Mouse (Mus musculus): ENCODE data around the gene Gm45062. TPM values are rescaled to one million over a fixed set of nuclear protein-coding genes. Genes with fewer than 3 reads are reported as not detected.

Gene Gm45062
- polyA plus RNA-seq, 1 experiment from 2014 or later: 1.4 TPM

GRCm38 (mm10) chr6:8430610-8431234 is 171.5 kb downstream of the Gm45062 start:
- Histone ChIP-seq H3K9me3 (replicated peaks) (no peaks in the 10 kb centered on the region), H3K4me1 (no peaks in the 10 kb centered on the region), H3K27me3 (replicated peaks) (no peaks in the 10 kb centered on the region), H3K9ac (no peak overlapping the region), H3K4me2 (no peak overlapping the region), H3K36me3 (no peaks in the 10 kb centered on the region), H3K4me3 (no peak overlapping the region), H3K27ac (no peak overlapping the region)
- no peak for ATAC-seq
- WGBS (ENCODE audit: insufficient replicate concordance): 77% methylated on average over 9 of the region's 9 CpGs

- Histone ChIP-seq H3K4me1 (no peaks in the 10 kb centered on the region), H3K27me3 (replicated peaks) (no peaks in the 10 kb centered on the region), H3K9ac (no peak overlapping the region), H3K4me2 (no peak overlapping the region), H3K4me3 (no peak overlapping the region), H3K36me3 (no peaks in the 10 kb centered on the region), H3K27ac (no peak overlapping the region), H3K9me3 (replicated peaks) (no peaks in the 10 kb centered on the region)
- WGBS (ENCODE audit: insufficient replicate concordance): 82% methylated on average over 9 of the region's 9 CpGs
- ATAC-seq: no peak
These were observed 173.9 kb downstream of the Gm45062 start for GRCm38 (mm10) chr6:8433179-8433578.

GRCm38 (mm10) chr6:8437937-8438336 is 178.7 kb downstream of the Gm45062 start:
- Histone ChIP-seq H3K4me1 (no peaks in the 10 kb centered on the region), H3K4me2 (no peak overlapping the region), H3K27ac (no peak overlapping the region), H3K9me3 (replicated peaks) (no peaks in the 10 kb centered on the region), H3K4me3 (no peak overlapping the region), H3K36me3 (no peaks in the 10 kb centered on the region), H3K9ac (no peak overlapping the region), H3K27me3 (replicated peaks) (no peaks in the 10 kb centered on the region)
- no peak for ATAC-seq
- 68% methylated on average over 3 of the region's 3 CpGs for WGBS (ENCODE audit: insufficient replicate concordance)

- no peak overlapping the region for H3K9ac ChIP-seq
- ATAC-seq: no peak
- no peak overlapping the region for H3K4me2 ChIP-seq
- 75% methylated on average over 3 of the region's 3 CpGs for WGBS (ENCODE audit: insufficient replicate concordance)
- H3K27ac ChIP-seq: no peak overlapping the region
- no peaks in the 10 kb centered on the region for H3K9me3 ChIP-seq (replicated peaks)
- H3K4me1 ChIP-seq: no peaks in the 10 kb centered on the region
- H3K4me3 ChIP-seq: no peak overlapping the region
- no peaks in the 10 kb centered on the region for H3K36me3 ChIP-seq
- H3K27me3 ChIP-seq (replicated peaks): no peaks in the 10 kb centered on the region
These were observed 182.6 kb downstream of the Gm45062 start for GRCm38 (mm10) chr6:8441814-8442213.

GRCm38 (mm10) chr6:8446786-8447185 is 187.5 kb downstream of the Gm45062 start:
- 75% methylated on average over 5 of the region's 5 CpGs for WGBS (ENCODE audit: insufficient replicate concordance)
- no peak overlapping the region for H3K4me2 ChIP-seq
- no peak overlapping the region for H3K4me3 ChIP-seq
- no peak overlapping the region for H3K9ac ChIP-seq
- no peaks in the 10 kb centered on the region for H3K27me3 ChIP-seq (replicated peaks)
- H3K27ac ChIP-seq: no peak overlapping the region
- H3K9me3 ChIP-seq (replicated peaks): no peaks in the 10 kb centered on the region
- no peaks in the 10 kb centered on the region for H3K36me3 ChIP-seq
- ATAC-seq: no peak
- no peaks in the 10 kb centered on the region for H3K4me1 ChIP-seq

GRCm38 (mm10) chr6:8455599-8455998 is 196.3 kb downstream of the Gm45062 start:
- Histone ChIP-seq H3K9me3 (replicated peaks) (no peaks in the 10 kb centered on the region), H3K4me2 (no peak overlapping the region), H3K27me3 (replicated peaks) (no peaks in the 10 kb centered on the region), H3K9ac (no peak overlapping the region), H3K4me3 (no peak overlapping the region), H3K4me1 (no peaks in the 10 kb centered on the region), H3K27ac (no peak overlapping the region), H3K36me3 (no peaks in the 10 kb centered on the region)
- ATAC-seq: no peak
- WGBS (ENCODE audit: insufficient replicate concordance): 76% methylated on average over 5 of the region's 5 CpGs

- 88% methylated on average over 4 of the region's 4 CpGs for WGBS (ENCODE audit: insufficient replicate concordance)
These were observed 199.3 kb downstream of the Gm45062 start for GRCm38 (mm10) chr6:8458596-8458995.

GRCm38 (mm10) chr6:8462447-8462846 is 203.2 kb downstream of the Gm45062 start:
- no peaks in the 10 kb centered on the region for H3K27me3 ChIP-seq (replicated peaks)
- H3K9ac ChIP-seq: no peak overlapping the region
- ATAC-seq: no peak
- H3K36me3 ChIP-seq: no peaks in the 10 kb centered on the region
- no peak overlapping the region for H3K4me3 ChIP-seq
- no peaks in the 10 kb centered on the region for H3K9me3 ChIP-seq (replicated peaks)
- no peak overlapping the region for H3K4me2 ChIP-seq
- WGBS (ENCODE audit: insufficient replicate concordance): 79% methylated on average over 2 of the region's 2 CpGs
- H3K4me1 ChIP-seq: no peaks in the 10 kb centered on the region
- H3K27ac ChIP-seq: no peak overlapping the region

More at GRCm38 (mm10) chr6:8458596-8458995, 199.3 kb downstream of the Gm45062 start:
- no peak overlapping the region for H3K27ac ChIP-seq
- no peak overlapping the region for H3K4me2 ChIP-seq
- no peaks in the 10 kb centered on the region for H3K4me1 ChIP-seq
- H3K9me3 ChIP-seq (replicated peaks): no peaks in the 10 kb centered on the region
- H3K27me3 ChIP-seq (replicated peaks): no peaks in the 10 kb centered on the region
- no peak for ATAC-seq
- no peak overlapping the region for H3K4me3 ChIP-seq
- H3K36me3 ChIP-seq: no peaks in the 10 kb centered on the region
- H3K9ac ChIP-seq: no peak overlapping the region

GRCm38 (mm10) chr6:8465388-8465787 is 206.1 kb downstream of the Gm45062 start:
- Histone ChIP-seq H3K4me1 (no peaks in the 10 kb centered on the region), H3K36me3 (no peaks in the 10 kb centered on the region), H3K4me2 (no peak overlapping the region), H3K27ac (no peak overlapping the region), H3K4me3 (no peak overlapping the region), H3K9me3 (replicated peaks) (no peaks in the 10 kb centered on the region), H3K27me3 (replicated peaks) (no peaks in the 10 kb centered on the region), H3K9ac (no peak overlapping the region)
- ATAC-seq: no peak
- 81% methylated on average over 1 of the region's 1 CpGs for WGBS (ENCODE audit: insufficient replicate concordance)

GRCm38 (mm10) chr6:8465985-8466384 is 206.7 kb downstream of the Gm45062 start:
- H3K4me1 ChIP-seq: no peaks in the 10 kb centered on the region
- H3K27me3 ChIP-seq (replicated peaks): no peaks in the 10 kb centered on the region
- H3K4me3 ChIP-seq: no peak overlapping the region
- no peaks in the 10 kb centered on the region for H3K9me3 ChIP-seq (replicated peaks)
- H3K4me2 ChIP-seq: no peak overlapping the region
- no peak for ATAC-seq
- no peak overlapping the region for H3K9ac ChIP-seq
- no peak overlapping the region for H3K27ac ChIP-seq
- 64% methylated on average over 5 of the region's 5 CpGs for WGBS (ENCODE audit: insufficient replicate concordance)
- no peaks in the 10 kb centered on the region for H3K36me3 ChIP-seq

- Histone ChIP-seq H3K9me3 (replicated peaks) (no peaks in the 10 kb centered on the region), H3K4me1 (peaks cover 2% of the 10 kb centered on the region; the same call in 1 of the 2 replicates), H3K36me3 (no peaks in the 10 kb centered on the region), H3K27me3 (replicated peaks) (no peaks in the 10 kb centered on the region), H3K27ac (no peak overlapping the region), H3K9ac (no peak overlapping the region), H3K4me3 (no peak overlapping the region), H3K4me2 (no peak overlapping the region)
- no peak for ATAC-seq
- 72% methylated on average over 10 of the region's 10 CpGs for WGBS (ENCODE audit: insufficient replicate concordance)
These were observed 208.6 kb downstream of the Gm45062 start for GRCm38 (mm10) chr6:8467667-8468337.

- WGBS (ENCODE audit: insufficient replicate concordance): 82% methylated on average over 3 of the region's 3 CpGs
- ATAC-seq: no peak
- Histone ChIP-seq H3K4me1 (peaks cover 19% of the 10 kb centered on the region), H3K4me3 (no peak overlapping the region), H3K27me3 (replicated peaks) (no peaks in the 10 kb centered on the region), H3K27ac (no peak overlapping the region), H3K9ac (no peak overlapping the region), H3K36me3 (no peaks in the 10 kb centered on the region), H3K4me2 (no peak overlapping the region), H3K9me3 (replicated peaks) (no peaks in the 10 kb centered on the region)
These were observed 210.7 kb downstream of the Gm45062 start for GRCm38 (mm10) chr6:8469918-8470317.

All from liver, embryonic 12.5 days (tissue).